Mouse (Mus musculus) layer of hippocampus, postnatal 10 days (tissue): ENCODE results near the gene 4930568D16Rik. TPM values are rescaled to one million over a fixed set of nuclear protein-coding genes. Genes with fewer than 3 reads are reported as not detected.
A peak's percentile ranks its signal among the peaks of the same experiment; 100 is the strongest.

Experiments
- DNase-seq, 2 experiments: peaks; one replicate each; pipeline ENCODE4 v3.0.0; 2021; ENCODE audit warnings: low spot score in 2 of 2
- total RNA-seq, 2 experiments: library from RNA; stranded (reverse); gene quantifications; 2 replicates each; pipeline ENCODE4 v1.2.3; 2021

The 4930568D16Rik gene
- total RNA-seq, 2 experiments from 2014 or later, result not detected

- no peak for DNase-seq
Measured at GRCm38 (mm10) chr2:35345984-35346383, 21.5 kb downstream of the 4930568D16Rik start.

- DNase-seq, result no peak
Measured at GRCm38 (mm10) chr2:35342605-35343004, 24.9 kb downstream of the 4930568D16Rik start.

GRCm38 (mm10) chr2:35338707-35339106, 28.8 kb downstream of the 4930568D16Rik start:
- DNase-seq, result no peak

GRCm38 (mm10) chr2:35338036-35338435, 29.5 kb downstream of the 4930568D16Rik start:
- no peak for DNase-seq

GRCm38 (mm10) chr2:35337419-35337818, 30.1 kb downstream of the 4930568D16Rik start:
- no peak for DNase-seq

- DNase-seq, result peak; percentile 97 to 99
Measured at GRCm38 (mm10) chr2:35336388-35337280, 30.9 kb downstream of the 4930568D16Rik start, which contains the start of gene Stom. Gene Stom (minus strand): TSS chr2:35336976.

GRCm38 (mm10) chr2:35335620-35336019, 31.9 kb downstream of the 4930568D16Rik start:
- no peak for DNase-seq

GRCm38 (mm10) chr2:35333670-35334069, 33.9 kb downstream of the 4930568D16Rik start:
- DNase-seq, result no peak

GRCm38 (mm10) chr2:35331205-35331604, 36.3 kb downstream of the 4930568D16Rik start:
- no peak for DNase-seq

- DNase-seq, result no peak
Measured at GRCm38 (mm10) chr2:35329061-35329460, 38.5 kb downstream of the 4930568D16Rik start.

GRCm38 (mm10) chr2:35328064-35328792, 39.3 kb downstream of the 4930568D16Rik start:
- no peak for DNase-seq

GRCm38 (mm10) chr2:35327583-35327982, 39.9 kb downstream of the 4930568D16Rik start:
- no peak for DNase-seq

- DNase-seq, result no peak
Measured at GRCm38 (mm10) chr2:35326931-35327330, 40.6 kb downstream of the 4930568D16Rik start.

- DNase-seq, result no peak
Measured at GRCm38 (mm10) chr2:35325930-35326329, 41.6 kb downstream of the 4930568D16Rik start.

GRCm38 (mm10) chr2:35322404-35323164, 44.9 kb downstream of the 4930568D16Rik start:
- DNase-seq, result peak; percentile 21 to 43

GRCm38 (mm10) chr2:35320399-35320798, 47.1 kb downstream of the 4930568D16Rik start:
- DNase-seq, result no peak

- DNase-seq, result no peak
Measured at GRCm38 (mm10) chr2:35318405-35318804, 49.1 kb downstream of the 4930568D16Rik start.

- DNase-seq, result no peak
Measured at GRCm38 (mm10) chr2:35317604-35318003, 49.9 kb downstream of the 4930568D16Rik start.

- no peak for DNase-seq
Measured at GRCm38 (mm10) chr2:35314300-35314699, 53.2 kb downstream of the 4930568D16Rik start.

- no peak for DNase-seq
Measured at GRCm38 (mm10) chr2:35309906-35310493, 57.5 kb downstream of the 4930568D16Rik start.

- no peak for DNase-seq
Measured at GRCm38 (mm10) chr2:35308166-35308565, 59.4 kb downstream of the 4930568D16Rik start.
